Mouse (Mus musculus): ENCODE measurements around the gene Layn.

DNA sequence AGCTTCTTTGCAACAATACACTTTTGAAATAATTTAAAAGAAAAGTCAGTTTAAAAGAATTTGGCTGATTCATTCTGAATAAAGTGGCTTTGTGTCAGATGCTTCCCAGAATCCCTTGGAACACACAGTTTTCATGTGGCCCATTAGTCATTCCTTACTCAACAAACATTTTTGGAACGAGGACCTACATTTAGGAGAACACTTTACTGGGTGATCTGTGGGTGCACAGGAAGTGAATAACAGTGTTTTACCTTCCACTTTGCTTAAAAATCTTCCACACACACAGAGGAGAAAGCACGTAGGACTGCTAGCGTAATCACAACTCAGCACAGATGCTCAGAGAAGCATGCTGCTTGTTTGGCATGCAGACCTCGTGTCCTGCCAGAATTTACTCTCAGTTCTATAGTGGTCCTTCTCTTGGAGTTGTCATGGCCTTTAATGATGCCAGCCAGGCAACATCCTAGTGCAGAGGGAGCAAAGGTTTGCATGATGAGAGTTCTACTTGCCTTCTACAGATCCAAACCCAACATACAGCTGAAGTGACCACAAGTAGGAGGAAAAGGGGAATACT, 17.9 kb downstream of the Layn start:
- TF ChIP-seq GATA1 (IDR thresholded peaks at IDR 0.05; ENCODE audit: low read length) (no peak), TAL1 (IDR thresholded peaks at IDR 0.05; ENCODE audit: low read length) (no peak)

All from erythroblast, embryonic 14.5 days (primary cell).